Mouse (Mus musculus) lung, postnatal 14 days (tissue): ENCODE measurements around the gene Stil.
"Not testable (repeated sequence)": the region's sequence is repeated elsewhere in the genome, so short reads cannot be mapped to it uniquely, and the experiment has no call there.

Experiments
- DNase-seq: peaks from one replicate; pipeline ENCODE4 v3.0.0; 2021

Gene Stil

DNA sequence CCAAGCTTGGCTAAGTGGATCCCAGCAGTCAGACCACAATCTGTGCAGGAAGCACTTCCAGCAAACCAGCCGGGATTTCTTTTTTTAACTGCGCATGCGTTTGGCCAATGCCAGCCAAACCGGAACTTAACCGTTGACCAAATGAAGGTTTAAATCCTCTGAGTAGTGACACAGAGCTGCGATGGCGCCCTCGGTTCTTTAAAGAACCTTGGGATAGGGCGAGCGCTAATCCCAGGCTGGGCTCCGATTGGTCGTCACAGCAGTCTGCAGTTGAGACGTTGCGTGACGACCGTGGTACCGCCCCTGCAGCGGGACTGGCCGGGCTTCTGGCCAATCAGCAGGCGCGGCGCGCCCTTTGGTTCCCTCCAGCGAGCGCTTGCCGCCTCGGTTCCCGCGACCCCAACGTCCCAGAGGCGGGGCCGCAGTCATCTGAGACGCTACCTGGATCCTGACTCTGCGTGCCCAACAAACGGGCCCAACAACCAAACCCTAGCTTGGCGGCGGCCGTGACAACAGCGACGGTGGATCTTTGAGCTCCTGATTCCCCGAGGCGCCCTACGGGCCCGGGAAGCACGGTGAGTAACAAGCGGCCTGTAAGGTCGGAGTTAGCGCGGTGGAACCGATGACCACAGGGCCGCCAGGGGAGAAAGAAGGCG, at the start of gene Stil:
Stil (plus strand) TSS at position 387 of the 656 bp plus-strand sequence.
- DNase-seq: peak; percentile 95

DNA sequence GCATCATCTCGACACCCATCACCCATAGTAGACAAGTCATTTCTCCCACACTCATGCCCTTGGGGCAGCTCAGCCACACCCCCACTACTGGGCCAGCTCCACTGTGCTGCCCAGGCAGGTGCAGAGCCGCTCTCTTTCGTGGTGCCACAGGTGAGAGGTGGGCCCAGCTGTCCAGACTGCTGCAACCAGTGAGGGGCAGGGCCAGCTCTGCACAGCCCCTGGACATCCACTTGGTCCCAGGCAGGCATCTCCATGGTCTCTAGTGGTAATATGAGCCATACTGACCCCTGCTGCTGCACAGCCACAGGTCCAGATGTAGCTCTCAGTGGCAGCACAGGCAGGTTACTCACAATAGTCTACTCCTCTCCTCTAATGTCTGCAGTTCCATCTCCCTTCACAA, 46.8 kb upstream of the Stil start:
- DNase-seq: no peak

GRCm38 (mm10) chr4:114957403-114957802, 42.6 kb upstream of the Stil start:
- DNase-seq: peak; percentile 11

GRCm38 (mm10) chr4:114958231-114958630, 41.7 kb upstream of the Stil start:
- no peak for DNase-seq

- DNase-seq: no peak
Measured at GRCm38 (mm10) chr4:114958786-114959185, 41.2 kb upstream of the Stil start.

GRCm38 (mm10) chr4:114959533-114959932, 40.4 kb upstream of the Stil start:
- DNase-seq: no peak

DNA sequence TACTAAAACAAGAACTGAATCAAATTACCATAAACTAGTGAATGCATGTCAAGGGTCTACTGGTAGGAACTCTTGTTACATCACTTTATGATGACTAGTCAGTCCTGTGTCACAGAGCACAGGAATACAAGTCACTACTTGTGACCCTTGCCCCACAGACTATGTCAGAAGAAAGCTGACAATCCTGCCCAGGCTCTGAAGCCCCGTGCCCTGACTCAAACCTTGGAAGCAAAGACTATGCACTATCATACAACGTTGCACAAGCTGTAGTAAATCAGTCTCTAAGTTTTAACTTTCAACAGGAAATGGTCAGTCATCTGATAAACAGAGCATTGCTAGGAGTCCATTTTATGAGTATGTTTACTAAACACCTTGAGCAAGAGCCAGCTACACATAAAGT, 39.1 kb upstream of the Stil start:
- DNase-seq: not testable (repeated sequence)

DNA sequence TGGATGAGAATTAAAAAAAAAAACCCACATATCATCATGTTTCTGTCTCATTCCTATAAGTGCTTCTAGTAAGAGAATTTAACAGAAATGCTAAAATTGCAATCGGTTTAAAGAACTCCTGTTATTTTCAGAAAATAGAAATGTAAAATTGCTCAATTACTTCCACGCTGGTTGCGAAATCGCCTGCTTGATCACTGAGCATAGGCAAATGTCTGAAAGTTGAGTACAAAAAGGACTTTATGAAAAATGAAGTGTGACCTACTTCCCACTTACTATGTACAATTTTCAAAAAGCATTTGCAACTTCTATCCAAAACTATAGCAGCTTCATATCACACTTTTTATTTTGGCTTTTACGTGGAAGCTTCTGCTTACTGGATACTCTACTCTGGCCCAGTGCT, 29.2 kb upstream of the Stil start:
- peak; percentile 19 for DNase-seq

DNA sequence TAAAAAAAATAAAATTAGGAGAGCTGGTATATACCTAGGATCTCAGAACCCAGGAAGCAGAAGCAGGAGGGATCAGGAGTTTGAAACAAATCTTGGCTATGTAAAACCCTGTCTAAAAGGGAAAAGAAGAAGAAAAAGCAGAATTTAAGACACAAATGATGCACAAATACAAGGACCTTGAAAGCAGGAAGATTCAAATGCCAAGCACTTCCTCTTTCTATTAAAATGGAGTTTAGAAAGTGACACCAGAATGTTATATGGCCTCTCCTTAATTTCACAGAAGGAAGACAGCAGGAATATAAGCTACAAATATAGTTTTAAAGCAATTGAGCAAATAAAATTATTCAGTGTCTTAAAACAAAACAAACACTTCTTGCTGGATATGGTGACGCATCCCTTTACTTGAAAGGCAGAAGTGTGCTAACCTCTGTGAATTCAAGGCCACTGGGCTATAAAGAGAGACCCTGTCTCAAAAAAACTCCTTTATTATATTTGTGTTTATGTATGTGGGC, 26.7 kb upstream of the Stil start:
- DNase-seq: no peak

GRCm38 (mm10) chr4:114982619-114983018, 17.3 kb upstream of the Stil start:
- DNase-seq: no peak

DNA sequence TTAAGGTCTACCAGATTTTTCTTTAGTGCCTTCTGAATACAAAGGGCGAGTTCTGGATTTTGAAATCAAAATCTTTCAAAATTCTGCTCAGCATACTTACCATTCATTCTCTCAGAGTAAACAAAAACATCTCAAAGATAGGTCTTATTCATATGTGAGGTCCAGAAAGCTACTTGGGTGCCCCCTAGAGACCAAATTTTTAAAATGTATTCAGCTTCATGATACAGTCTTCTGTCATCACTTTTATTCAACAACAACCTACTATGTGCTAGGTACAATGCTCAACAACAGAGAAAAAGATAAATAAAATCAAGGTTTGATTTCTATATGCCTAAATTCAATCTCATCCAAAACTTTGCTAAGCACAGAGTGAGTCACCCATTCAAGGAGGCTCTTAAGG, 16.9 kb upstream of the Stil start:
- DNase-seq: no peak

DNA sequence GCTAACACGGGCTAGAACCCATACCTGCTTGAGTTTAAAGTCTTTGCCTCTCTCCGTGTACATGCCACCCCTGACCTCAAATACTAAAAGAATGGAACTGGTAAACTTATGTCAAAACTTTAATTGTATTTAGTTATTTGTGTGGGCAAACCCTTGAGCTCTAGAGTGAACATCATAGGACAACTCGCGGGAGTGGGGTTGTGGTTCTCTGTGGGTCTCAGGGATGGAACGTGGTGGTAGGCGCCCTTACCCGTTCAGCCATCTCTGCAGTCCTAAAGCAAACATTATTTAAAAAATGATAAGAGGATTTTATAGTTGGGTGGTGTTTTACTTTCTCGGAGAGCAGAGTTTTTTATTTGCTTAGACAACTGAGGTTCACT, 13.8 kb upstream of the Stil start:
- no peak for DNase-seq

DNA sequence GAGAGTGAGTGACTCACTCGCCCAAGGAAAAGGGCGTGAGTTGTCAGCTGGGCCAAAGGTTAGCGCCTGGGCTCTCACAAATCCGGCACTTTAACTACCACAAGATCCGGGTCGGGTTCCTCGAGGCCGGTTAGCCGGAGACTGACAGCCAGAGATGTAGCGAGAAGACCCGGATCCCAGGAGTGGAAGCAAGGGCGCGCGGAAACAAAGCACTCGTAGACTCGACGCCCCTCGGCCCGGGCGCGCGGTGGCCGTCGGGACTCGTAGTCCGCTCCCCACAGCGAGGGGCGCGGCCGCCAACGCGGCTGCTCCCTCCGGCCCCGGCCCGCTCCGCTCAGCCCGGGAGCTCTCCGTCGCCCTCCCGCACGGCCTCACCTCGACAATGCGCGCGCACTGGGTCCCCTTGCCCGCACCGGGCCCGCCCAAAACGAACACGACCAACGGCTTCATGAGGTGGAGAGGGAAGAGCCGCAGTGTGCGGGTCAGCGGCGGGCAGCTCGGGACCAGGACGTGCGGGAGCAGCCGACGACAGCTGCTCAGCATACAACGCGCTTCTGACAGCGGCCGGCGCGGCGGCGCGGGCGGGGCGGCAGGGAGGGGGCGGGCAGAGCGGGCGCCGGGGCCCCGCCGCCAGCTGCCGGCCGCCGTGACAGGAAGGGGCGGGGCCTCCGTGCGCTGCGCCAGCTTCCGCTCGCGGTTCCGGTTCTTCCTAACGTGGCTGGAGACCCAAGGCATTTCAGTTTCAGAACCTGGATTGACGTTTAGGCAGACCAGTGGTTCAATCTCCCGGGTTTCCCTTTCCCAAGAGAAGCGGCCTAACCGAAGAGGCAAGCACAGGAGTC, 13.1 kb upstream of the Stil start, which contains the start of gene Cmpk1:
Cmpk1 (minus strand) TSS at position 651 of the 842 bp plus-strand sequence.
- peak; percentile 86 for DNase-seq

DNA sequence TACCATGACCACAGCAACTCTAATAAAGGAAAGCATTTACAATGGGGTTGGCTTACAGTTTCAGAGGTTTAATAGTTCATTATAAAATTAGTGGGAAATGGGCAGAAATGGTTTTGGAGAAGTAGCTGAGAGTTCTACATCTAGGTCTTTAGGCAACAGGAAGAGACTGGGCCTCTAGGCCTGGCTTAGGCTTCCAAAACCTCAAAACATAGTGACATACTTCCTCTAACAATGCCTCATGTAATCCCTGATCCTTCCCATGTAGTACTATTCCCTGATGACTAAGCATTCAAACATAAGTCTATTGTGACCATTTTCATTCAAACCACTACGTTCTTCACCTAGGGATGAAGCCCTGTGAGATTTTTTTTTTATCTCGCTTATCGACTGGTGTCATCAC, 5.7 kb upstream of the Stil start:
- DNase-seq: no peak

GRCm38 (mm10) chr4:114997051-114997450, 2.9 kb upstream of the Stil start:
- DNase-seq: peak; percentile 53

- no peak for DNase-seq
Measured at GRCm38 (mm10) chr4:114999445-114999772, 550 bp upstream of the Stil start.

DNA sequence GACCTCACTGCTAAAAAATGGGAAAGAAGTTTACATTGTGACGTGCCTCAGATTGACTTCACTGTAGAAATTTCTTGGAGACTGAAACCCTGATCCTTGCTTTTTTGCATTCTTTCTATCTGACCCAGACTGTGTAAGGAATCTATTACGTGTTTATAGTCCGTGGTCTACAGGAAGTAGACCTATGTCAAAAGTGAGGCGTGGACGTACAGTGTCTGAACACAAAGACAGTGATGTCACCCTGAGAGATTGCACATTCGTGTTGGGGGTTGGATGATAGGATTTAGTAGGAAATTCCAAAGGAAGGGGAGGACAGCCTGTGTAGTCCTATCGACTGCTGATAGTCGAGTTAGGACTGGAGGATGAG, 453 bp downstream of the Stil start:
- DNase-seq: no peak

DNA sequence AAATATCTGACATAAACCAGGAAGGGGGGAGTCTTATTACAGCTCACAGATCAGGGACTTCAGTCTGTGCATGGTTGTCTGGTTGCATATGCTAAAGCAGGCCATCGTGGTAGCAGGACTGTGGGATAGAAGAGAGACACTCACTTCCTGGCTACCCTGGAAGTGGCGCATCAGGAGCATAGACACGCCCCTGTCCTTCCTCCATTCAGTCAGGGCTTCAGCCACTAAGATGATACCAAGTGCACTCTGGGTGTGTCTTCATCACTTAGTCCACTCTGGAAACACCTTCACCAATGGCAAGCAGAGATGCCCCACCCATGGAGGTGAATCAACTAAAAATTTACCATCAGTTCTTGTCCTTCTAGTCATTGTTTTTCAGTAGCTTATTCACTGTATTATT, 14.3 kb downstream of the Stil start:
- no peak for DNase-seq

- DNase-seq: no peak
Measured at GRCm38 (mm10) chr4:115019997-115020396, 20.0 kb downstream of the Stil start.

DNA sequence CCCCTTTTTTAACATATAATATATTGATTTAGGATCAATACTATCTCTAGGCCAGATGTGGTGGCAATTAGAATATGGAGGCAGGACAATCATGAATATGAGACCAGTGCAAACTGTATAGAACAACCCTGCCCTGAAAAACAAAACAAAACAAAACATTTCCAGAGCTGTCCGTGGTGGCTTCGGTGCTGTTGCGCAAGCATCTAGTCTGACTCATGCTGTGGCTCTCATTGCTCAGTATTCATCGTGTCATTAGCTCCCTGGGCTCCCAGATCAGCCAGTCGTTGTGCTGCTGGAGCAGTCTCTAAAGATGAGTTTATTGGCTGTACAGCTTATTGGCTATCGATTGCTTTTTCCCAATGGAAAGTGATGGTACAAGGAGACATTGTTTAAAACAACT, 35.1 kb downstream of the Stil start:
- DNase-seq: no peak

DNA sequence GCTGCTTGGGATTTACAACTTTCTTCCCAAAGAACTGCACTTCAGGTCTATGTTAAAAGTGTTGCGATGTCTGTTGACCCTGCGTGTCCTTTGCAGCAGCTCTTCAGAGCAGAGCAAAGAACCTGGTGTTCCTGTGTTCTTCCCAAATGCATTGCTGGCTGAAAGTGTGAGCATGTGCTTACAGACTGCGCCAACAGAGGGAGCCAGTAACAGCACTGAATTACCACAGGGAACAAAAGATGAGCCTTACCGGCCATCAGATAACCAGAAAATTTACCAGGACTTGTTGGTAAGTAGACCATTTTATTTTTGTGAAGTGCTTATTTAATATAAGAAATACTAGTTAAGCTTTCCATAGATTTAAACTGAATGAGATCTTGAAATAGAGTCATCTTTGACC, 38.3 kb downstream of the Stil start:
- peak; percentile 53 for DNase-seq

DNA sequence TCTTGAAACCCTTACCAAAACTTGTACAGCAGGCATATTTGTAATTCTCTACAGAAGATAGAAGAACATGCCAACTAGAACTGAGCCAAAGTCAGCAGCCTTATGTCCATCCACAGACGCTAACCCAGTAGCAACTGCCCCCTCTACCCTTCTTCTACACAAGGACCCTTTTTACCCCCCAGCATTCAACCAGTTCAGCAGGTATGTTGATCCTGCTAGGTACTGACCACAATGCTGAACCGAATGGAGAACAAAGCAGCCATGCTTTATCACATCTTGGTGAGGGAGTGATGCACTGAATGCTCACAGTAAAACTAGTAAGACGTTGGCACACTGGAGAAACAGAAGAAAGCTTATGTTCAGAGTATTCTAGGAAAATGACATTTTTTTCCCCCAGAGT, 45.7 kb downstream of the Stil start:
- no peak for DNase-seq

DNA sequence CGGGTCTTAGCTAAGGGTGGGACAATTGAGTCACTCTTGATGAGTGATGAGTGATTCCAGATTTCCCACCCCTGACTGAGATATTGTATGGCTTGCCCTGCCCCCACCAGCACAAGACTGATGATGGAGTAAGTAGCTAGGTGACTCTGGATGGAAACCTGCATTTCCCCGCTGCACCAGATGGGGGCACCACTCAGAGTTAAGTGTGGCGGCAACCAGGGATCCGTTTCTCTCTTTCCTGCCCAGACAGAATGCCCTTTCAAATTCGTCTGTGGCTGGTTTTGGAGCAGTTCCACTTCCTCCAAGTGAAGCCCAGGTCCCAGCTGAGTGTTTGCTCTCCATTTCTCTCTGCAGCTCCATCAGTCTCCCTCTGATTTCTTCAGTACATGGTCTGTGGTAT, 47.8 kb downstream of the Stil start:
- DNase-seq: peak; percentile 80

GRCm38 (mm10) chr4:115048190-115048589, 48.2 kb downstream of the Stil start:
- DNase-seq: no peak

- DNase-seq: no peak
Measured at GRCm38 (mm10) chr4:115051245-115051644, 51.3 kb downstream of the Stil start.
